Mouse (Mus musculus) liver, embryonic 11.5 days (tissue): ENCODE measurements at regions not wholly inside any gene's neighbourhood (a gene's known extent, or its start where the extent isn't known, plus 50 kb on each side); places are given as distances from the start of the nearest gene placed in this dataset.

Source experiments
- ATAC-seq: fragments of 200-750 bp; cut with Nextera tagmentation; replicated peaks from 2 replicates; pipeline ENCODE4 v1.8.0; 2017; ENCODE audit warnings: moderate number of reproducible peaks, mild to moderate bottlenecking, moderate TSS enrichment, moderate library complexity; ENCODE audit not compliant: low FRiP score
- DNase-seq: peaks from one replicate; pipeline ENCODE4 v3.0.0-alpha.2; 2017; ENCODE audit warnings: low spot score
- H3K27ac ChIP-seq: fragments of 300-500 bp; sonication (generic); 2 replicates; pipeline ENCODE4 v1.5.1; 2014; ENCODE audit warnings: mild to moderate bottlenecking, low read depth, low read length, control low read depth
- H3K27me3 ChIP-seq: fragments of 300-500 bp; sonication (generic); replicated peaks from 2 replicates; pipeline ENCODE4 v1.6.1; 2014; ENCODE audit warnings: low read length, mixed read lengths; ENCODE audit not compliant: control insufficient read depth, insufficient read depth
- H3K36me3 ChIP-seq: fragments of 300-500 bp; sonication (generic); 2 replicates; pipeline ENCODE4 v1.6.1; 2014; ENCODE audit warnings: mild to moderate bottlenecking, low read length, moderate library complexity, mixed read lengths; ENCODE audit not compliant: control insufficient read depth, insufficient read depth
- H3K4me1 ChIP-seq: fragments of 300-500 bp; sonication (generic); replicated peaks from 2 replicates; pipeline ENCODE4 v1.6.1; 2014; ENCODE audit warnings: low read length, mixed read lengths; ENCODE audit not compliant: control insufficient read depth, insufficient read depth
- H3K4me2 ChIP-seq: fragments of 300-500 bp; sonication (generic); 2 replicates; pipeline ENCODE4 v1.6.1; 2014; ENCODE audit warnings: mild to moderate bottlenecking, control low read depth, moderate library complexity
- H3K4me3 ChIP-seq: fragments of 300-500 bp; sonication (generic); 2 replicates; pipeline ENCODE4 v1.5.1; 2014; ENCODE audit warnings: low read depth, low read length, control low read depth
- H3K9ac ChIP-seq: fragments of 300-500 bp; sonication (generic); 2 replicates; pipeline ENCODE4 v1.6.1; 2014; ENCODE audit warnings: low read depth, low read length, control low read depth
- H3K9me3 ChIP-seq: fragments of 300-500 bp; sonication (generic); 2 replicates; pipeline ENCODE4 v1.6.1; 2016; ENCODE audit warnings: low read length, inconsistent platforms, mixed read lengths; ENCODE audit not compliant: control insufficient read depth
- WGBS: fragments of 180-500 bp; shearing (Covaris S2); extraction: QIAGEN DNeasy Blood & Tissue Kit; methylation state at CpG from one replicate; pipeline ENCODE4 v1.1.7; 2014; 5-methylcytosine and 5-hydroxymethylcytosine counted together

- ATAC-seq, result no peak
- 57% methylated on average over 11 of the region's 11 CpGs for WGBS
These were observed 175.2 kb downstream of the Sh3bp4 start for GRCm38 (mm10) chr1:89245202-89246003.

GRCm38 (mm10) chr1:89251753-89252152, 181.5 kb downstream of the Sh3bp4 start:
- Histone ChIP-seq H3K9me3 (no peaks in the 10 kb centered on the region), H3K4me2 (no peak overlapping the region), H3K27me3 (no peaks in the 10 kb centered on the region), H3K9ac (no peak overlapping the region), H3K4me1 (no peaks in the 10 kb centered on the region), H3K4me3 (no peak overlapping the region), H3K27ac (no peak overlapping the region), H3K36me3 (no peaks in the 10 kb centered on the region)
- no peak for DNase-seq
- WGBS, result 43% methylated on average over 2 of the region's 2 CpGs
- no peak for ATAC-seq

More at GRCm38 (mm10) chr1:89245202-89246003, 175.2 kb downstream of the Sh3bp4 start:
- no peak overlapping the region for H3K4me3 ChIP-seq
- H3K9ac ChIP-seq, result no peak overlapping the region
- H3K4me2 ChIP-seq, result no peak overlapping the region
- H3K36me3 ChIP-seq, result no peaks in the 10 kb centered on the region
- no peaks in the 10 kb centered on the region for H3K4me1 ChIP-seq
- H3K27me3 ChIP-seq, result no peaks in the 10 kb centered on the region
- DNase-seq, result no peak
- no peak overlapping the region for H3K27ac ChIP-seq
- no peaks in the 10 kb centered on the region for H3K9me3 ChIP-seq

GRCm38 (mm10) chr1:89252528-89252927, 182.3 kb downstream of the Sh3bp4 start:
- WGBS, result 68% methylated on average over 7 of the region's 7 CpGs
- ATAC-seq, result no peak

GRCm38 (mm10) chr1:89257945-89258344, 187.7 kb downstream of the Sh3bp4 start:
- no peak overlapping the region for H3K4me3 ChIP-seq
- H3K9me3 ChIP-seq, result no peaks in the 10 kb centered on the region
- no peaks in the 10 kb centered on the region for H3K36me3 ChIP-seq
- no peak for ATAC-seq
- H3K27me3 ChIP-seq, result no peaks in the 10 kb centered on the region
- no peak overlapping the region for H3K9ac ChIP-seq
- WGBS, result 77% methylated on average over 5 of the region's 5 CpGs
- H3K4me1 ChIP-seq, result no peaks in the 10 kb centered on the region
- no peak overlapping the region for H3K4me2 ChIP-seq
- no peak for DNase-seq
- H3K27ac ChIP-seq, result no peak overlapping the region

More at GRCm38 (mm10) chr1:89252528-89252927, 182.3 kb downstream of the Sh3bp4 start:
- DNase-seq, result no peak
- no peak overlapping the region for H3K4me3 ChIP-seq
- H3K9me3 ChIP-seq, result no peaks in the 10 kb centered on the region
- H3K4me2 ChIP-seq, result no peak overlapping the region
- no peaks in the 10 kb centered on the region for H3K36me3 ChIP-seq
- H3K9ac ChIP-seq, result no peak overlapping the region
- H3K27me3 ChIP-seq, result no peaks in the 10 kb centered on the region
- H3K4me1 ChIP-seq, result no peaks in the 10 kb centered on the region
- H3K27ac ChIP-seq, result no peak overlapping the region

GRCm38 (mm10) chr1:89265771-89266170, 188.8 kb upstream of the Agap1 start:
- H3K36me3 ChIP-seq, result no peaks in the 10 kb centered on the region
- no peak for ATAC-seq
- no peak overlapping the region for H3K27ac ChIP-seq
- no peaks in the 10 kb centered on the region for H3K4me1 ChIP-seq
- no peak for DNase-seq
- WGBS, result 66% methylated on average over 4 of the region's 4 CpGs
- no peak overlapping the region for H3K4me3 ChIP-seq
- H3K9ac ChIP-seq, result no peak overlapping the region
- H3K9me3 ChIP-seq, result no peaks in the 10 kb centered on the region
- H3K4me2 ChIP-seq, result no peak overlapping the region
- no peaks in the 10 kb centered on the region for H3K27me3 ChIP-seq

- Histone ChIP-seq H3K27me3 (no peaks in the 10 kb centered on the region), H3K36me3 (no peaks in the 10 kb centered on the region), H3K27ac (no peak overlapping the region), H3K4me3 (no peak overlapping the region), H3K4me1 (no peaks in the 10 kb centered on the region), H3K4me2 (no peak overlapping the region), H3K9me3 (no peaks in the 10 kb centered on the region), H3K9ac (no peak overlapping the region)
- ATAC-seq (no peak), DNase-seq (no peak)
- WGBS, result 77% methylated on average over 2 of the region's 2 CpGs
These were observed 185.8 kb upstream of the Agap1 start for GRCm38 (mm10) chr1:89268806-89269205.

GRCm38 (mm10) chr1:89271743-89272142, 182.9 kb upstream of the Agap1 start:
- ATAC-seq (no peak), DNase-seq (no peak)
- Histone ChIP-seq H3K4me2 (no peak overlapping the region), H3K9ac (no peak overlapping the region), H3K4me3 (no peak overlapping the region), H3K27me3 (no peaks in the 10 kb centered on the region), H3K9me3 (no peaks in the 10 kb centered on the region), H3K4me1 (no peaks in the 10 kb centered on the region), H3K27ac (no peak overlapping the region), H3K36me3 (no peaks in the 10 kb centered on the region)
- WGBS, result 66% methylated on average over 8 of the region's 8 CpGs

- H3K36me3 ChIP-seq, result no peaks in the 10 kb centered on the region
- no peak overlapping the region for H3K27ac ChIP-seq
- H3K9ac ChIP-seq, result no peak overlapping the region
- H3K27me3 ChIP-seq, result no peaks in the 10 kb centered on the region
- no peak for ATAC-seq
- WGBS, result 78% methylated on average over 10 of the region's 10 CpGs
- H3K4me3 ChIP-seq, result no peak overlapping the region
- DNase-seq, result no peak
- H3K9me3 ChIP-seq, result no peaks in the 10 kb centered on the region
- no peak overlapping the region for H3K4me2 ChIP-seq
- H3K4me1 ChIP-seq, result no peaks in the 10 kb centered on the region
These were observed 181.6 kb upstream of the Agap1 start for GRCm38 (mm10) chr1:89273021-89273420.

GRCm38 (mm10) chr1:89273786-89274362, 180.7 kb upstream of the Agap1 start:
- H3K9me3 ChIP-seq, result no peaks in the 10 kb centered on the region
- no peak overlapping the region for H3K9ac ChIP-seq
- WGBS, result 85% methylated on average over 10 of the region's 10 CpGs
- no peak overlapping the region for H3K4me3 ChIP-seq
- DNase-seq (no peak), ATAC-seq (no peak)
- no peak overlapping the region for H3K27ac ChIP-seq
- no peak overlapping the region for H3K4me2 ChIP-seq
- H3K36me3 ChIP-seq, result no peaks in the 10 kb centered on the region
- no peaks in the 10 kb centered on the region for H3K4me1 ChIP-seq
- H3K27me3 ChIP-seq, result no peaks in the 10 kb centered on the region
